Mouse (Mus musculus) midbrain, embryonic 13.5 days (tissue): Measurements from ENCODE around the gene Oit1. TPM values are rescaled to one million over a fixed set of nuclear protein-coding genes. Genes with fewer than 3 reads are reported as not detected.

ENCODE experiments used
- ATAC-seq: fragments of 200-750 bp; cut with Nextera tagmentation; 2 replicates; pipeline ENCODE4 v1.8.0; 2017; ENCODE audit warnings: mild to moderate bottlenecking, moderate TSS enrichment, moderate library complexity
- H3K27ac ChIP-seq: fragments of 300-500 bp; sonication (generic); 2 replicates; pipeline ENCODE4 v1.5.1; 2015; ENCODE audit warnings: inconsistent platforms, mild to moderate bottlenecking, moderate library complexity
- H3K27me3 ChIP-seq: fragments of 300-500 bp; sonication (generic); 2 replicates; pipeline ENCODE4 v1.6.1; 2015; ENCODE audit warnings: mild to moderate bottlenecking, inconsistent platforms
- H3K36me3 ChIP-seq: fragments of 300-500 bp; sonication (generic); 2 replicates; pipeline ENCODE4 v1.6.1; 2015; ENCODE audit warnings: mild to moderate bottlenecking, inconsistent platforms
- H3K4me1 ChIP-seq: fragments of 300-500 bp; sonication (generic); replicated peaks from 2 replicates; pipeline ENCODE4 v1.6.1; 2015; ENCODE audit warnings: inconsistent platforms
- H3K4me2 ChIP-seq: fragments of 300-500 bp; sonication (generic); replicated peaks from 2 replicates; pipeline ENCODE4 v1.6.1; 2015; ENCODE audit warnings: moderate library complexity, mild to moderate bottlenecking, inconsistent platforms
- H3K4me3 ChIP-seq: fragments of 300-500 bp; sonication (generic); replicated peaks from 2 replicates; pipeline ENCODE4 v1.5.1; 2015; ENCODE audit warnings: mild to moderate bottlenecking, inconsistent platforms
- H3K9ac ChIP-seq: fragments of 300-500 bp; sonication (generic); replicated peaks from 2 replicates; pipeline ENCODE4 v1.6.1; 2015; ENCODE audit warnings: mild to moderate bottlenecking, inconsistent platforms
- H3K9me3 ChIP-seq: fragments of 300-500 bp; sonication (generic); 2 replicates; pipeline ENCODE4 v1.6.1; 2016; ENCODE audit warnings: mild to moderate bottlenecking, inconsistent platforms
- WGBS: fragments of 180-500 bp; shearing (Covaris S2); methylation state at CpG from one replicate; pipeline ENCODE4 v1.1.7; 2015; 5-methylcytosine and 5-hydroxymethylcytosine counted together
- polyA plus RNA-seq: library from polyadenylated mRNA; unstranded; fragments of >200 nt; fragmentation: Nextera tagmentation; extraction: Ambion mirVana; gene quantifications from 2 replicates; pipeline ENCODE4 v1.2.1, GENCODE M21; 2015

Oit1 gene
- polyA plus RNA-seq, 1 experiment from 2014 or later = not detected

GRCm38 (mm10) chr14:8314536-8314935 lies 64.0 kb downstream of the Oit1 start:
- Histone ChIP-seq H3K36me3 (no peaks in the 10 kb centered on the region), H3K4me1 (peaks cover 25% of the 10 kb centered on the region), H3K9me3 (no peaks in the 10 kb centered on the region), H3K27ac (no peak overlapping the region), H3K4me2 (no peak overlapping the region), H3K9ac (no peak overlapping the region), H3K4me3 (no peak overlapping the region), H3K27me3 (peaks cover 54% of the 10 kb centered on the region)
- ATAC-seq = no peak
- WGBS = 39% methylated on average over 3 of the region's 3 CpGs

- no peak overlapping the region for H3K4me3 ChIP-seq
- no peak overlapping the region for H3K9ac ChIP-seq
- H3K9me3 ChIP-seq = no peaks in the 10 kb centered on the region
- no peak overlapping the region for H3K4me2 ChIP-seq
- no peak overlapping the region for H3K27ac ChIP-seq
- 36% methylated on average over 7 of the region's 7 CpGs for WGBS
- peaks cover 49% of the 10 kb centered on the region for H3K27me3 ChIP-seq
- peaks cover 30% of the 10 kb centered on the region for H3K4me1 ChIP-seq
- no peak for ATAC-seq
- no peaks in the 10 kb centered on the region for H3K36me3 ChIP-seq
Observed at GRCm38 (mm10) chr14:8313877-8314276, 64.7 kb downstream of the Oit1 start.

- no peak overlapping the region for H3K9ac ChIP-seq
- peaks cover 10% of the 10 kb centered on the region for H3K4me1 ChIP-seq
- no peaks in the 10 kb centered on the region for H3K36me3 ChIP-seq
- ATAC-seq = peak; percentile 63
- no peak overlapping the region for H3K4me2 ChIP-seq
- peaks cover 11% of the 10 kb centered on the region; the same call in 1 of the 2 replicates for H3K27me3 ChIP-seq
- H3K4me3 ChIP-seq = no peak overlapping the region
- no peaks in the 10 kb centered on the region for H3K9me3 ChIP-seq
- WGBS = 14% methylated on average over 9 of the region's 9 CpGs
- H3K27ac ChIP-seq = no peak overlapping the region
Observed at GRCm38 (mm10) chr14:8309621-8310141, 68.9 kb downstream of the Oit1 start.

- H3K9me3 ChIP-seq = no peaks in the 10 kb centered on the region
- H3K27ac ChIP-seq = no peak overlapping the region
- no peak for ATAC-seq
- 0 out of 2 replicates have a peak, but pooled peaks cover 8% of the 10 kb centered on the region for H3K27me3 ChIP-seq
- no peak overlapping the region for H3K9ac ChIP-seq
- peaks cover 10% of the 10 kb centered on the region for H3K4me1 ChIP-seq
- no peaks in the 10 kb centered on the region for H3K36me3 ChIP-seq
- no peak overlapping the region for H3K4me2 ChIP-seq
- WGBS = 71% methylated on average over 3 of the region's 3 CpGs
- no peak overlapping the region for H3K4me3 ChIP-seq
Observed at GRCm38 (mm10) chr14:8308650-8309049, 69.9 kb downstream of the Oit1 start.

GRCm38 (mm10) chr14:8306884-8307283 lies 71.7 kb downstream of the Oit1 start:
- no peak overlapping the region for H3K4me3 ChIP-seq
- ATAC-seq = no peak
- H3K9me3 ChIP-seq = no peaks in the 10 kb centered on the region
- H3K9ac ChIP-seq = no peak overlapping the region
- H3K27me3 ChIP-seq = 0 out of 2 replicates have a peak, but pooled peaks cover 8% of the 10 kb centered on the region
- H3K27ac ChIP-seq = no peak overlapping the region
- WGBS = 86% methylated on average over 6 of the region's 6 CpGs
- no peaks in the 10 kb centered on the region for H3K36me3 ChIP-seq
- no peak overlapping the region for H3K4me2 ChIP-seq
- peaks cover 10% of the 10 kb centered on the region for H3K4me1 ChIP-seq

- Histone ChIP-seq H3K4me1 (peaks cover 10% of the 10 kb centered on the region), H3K4me2 (no peak overlapping the region), H3K4me3 (no peak overlapping the region), H3K36me3 (no peaks in the 10 kb centered on the region), H3K27ac (no peak overlapping the region), H3K27me3 (0 out of 2 replicates have a peak, but pooled peaks cover 4% of the 10 kb centered on the region), H3K9me3 (no peaks in the 10 kb centered on the region), H3K9ac (no peak overlapping the region)
- WGBS = 74% methylated on average over 3 of the region's 3 CpGs
- ATAC-seq = no peak
Observed at GRCm38 (mm10) chr14:8305014-8305413, 73.5 kb downstream of the Oit1 start.

GRCm38 (mm10) chr14:8304082-8304481 lies 74.5 kb downstream of the Oit1 start:
- H3K27ac ChIP-seq = no peak overlapping the region
- H3K4me2 ChIP-seq = no peak overlapping the region
- no peak overlapping the region for H3K4me3 ChIP-seq
- no peaks in the 10 kb centered on the region for H3K36me3 ChIP-seq
- 0 out of 2 replicates have a peak, but pooled peaks cover 4% of the 10 kb centered on the region for H3K27me3 ChIP-seq
- no peaks in the 10 kb centered on the region for H3K9me3 ChIP-seq
- no peak for ATAC-seq
- no peak overlapping the region for H3K9ac ChIP-seq
- H3K4me1 ChIP-seq = 0 out of 2 replicates have a peak, but pooled peaks cover under 1% of the 10 kb centered on the region

- no peak overlapping the region for H3K9ac ChIP-seq
- H3K4me2 ChIP-seq = no peak overlapping the region
- no peaks in the 10 kb centered on the region for H3K36me3 ChIP-seq
- 0 out of 2 replicates have a peak, but pooled peaks cover 4% of the 10 kb centered on the region for H3K27me3 ChIP-seq
- no peak for ATAC-seq
- no peaks in the 10 kb centered on the region for H3K9me3 ChIP-seq
- H3K27ac ChIP-seq = no peak overlapping the region
- no peak overlapping the region for H3K4me3 ChIP-seq
- H3K4me1 ChIP-seq = no peaks in the 10 kb centered on the region
- 30% methylated on average over 10 of the region's 10 CpGs for WGBS
Observed at GRCm38 (mm10) chr14:8302687-8303086, 75.9 kb downstream of the Oit1 start.

GRCm38 (mm10) chr14:8300281-8300680 lies 78.3 kb downstream of the Oit1 start:
- 30% methylated on average over 8 of the region's 8 CpGs for WGBS
- Histone ChIP-seq H3K9ac (no peak overlapping the region), H3K27me3 (no peaks in the 10 kb centered on the region), H3K27ac (no peak overlapping the region), H3K4me3 (no peak overlapping the region), H3K36me3 (no peaks in the 10 kb centered on the region), H3K4me1 (no peaks in the 10 kb centered on the region), H3K9me3 (no peaks in the 10 kb centered on the region), H3K4me2 (no peak overlapping the region)
- ATAC-seq = 0 out of 2 replicates have a peak, but pooled peaks have one; percentile 49

Other genes starting within 250 kb of the Oit1 start
- gene Pdhb, start 205.7 kb downstream of the Oit1 start, polyA plus RNA-seq = 254 TPM in 2 replicates
- gene Kctd6, start 164.6 kb downstream of the Oit1 start, polyA plus RNA-seq = 4.6 and 5.2 TPM in 2 replicates
- not detected in 2 replicates for gene Acox2, start 119.4 kb downstream of the Oit1 start, polyA plus RNA-seq
- 0.19 and 0.23 TPM in 2 replicates for gene Fam107a, start 60.7 kb downstream of the Oit1 start, polyA plus RNA-seq